Mouse (Mus musculus) megakaryocyte progenitor cell, adult 5-6 weeks (primary cell): ENCODE measurements around the gene Nrbf2. TPM values are rescaled to one million over a fixed set of nuclear protein-coding genes. Genes with fewer than 3 reads are reported as not detected.

Experiments used
- ATAC-seq: replicated peaks from 2 replicates; pipeline ENCODE4 v1.8.0; 2016; ENCODE audit warnings: mild to moderate bottlenecking, moderate TSS enrichment, inconsistent platforms; ENCODE audit not compliant: poor library complexity
- total RNA-seq, 2 experiments: library from RNA; stranded (forward) in 1 of 2; stranded (reverse) in 1 of 2; fragments of 157-497, 149-512 nt in 1 of 2; fragments of 200-1000 nt in 1 of 2; gene quantifications; 2 replicates each; pipeline versions ENCODE4 v1.2.3 to v1.2.4; 2015 to 2017

Gene Nrbf2
- total RNA-seq, 2 experiments from 2014 or later: 13.2 to 33.6 TPM

DNA sequence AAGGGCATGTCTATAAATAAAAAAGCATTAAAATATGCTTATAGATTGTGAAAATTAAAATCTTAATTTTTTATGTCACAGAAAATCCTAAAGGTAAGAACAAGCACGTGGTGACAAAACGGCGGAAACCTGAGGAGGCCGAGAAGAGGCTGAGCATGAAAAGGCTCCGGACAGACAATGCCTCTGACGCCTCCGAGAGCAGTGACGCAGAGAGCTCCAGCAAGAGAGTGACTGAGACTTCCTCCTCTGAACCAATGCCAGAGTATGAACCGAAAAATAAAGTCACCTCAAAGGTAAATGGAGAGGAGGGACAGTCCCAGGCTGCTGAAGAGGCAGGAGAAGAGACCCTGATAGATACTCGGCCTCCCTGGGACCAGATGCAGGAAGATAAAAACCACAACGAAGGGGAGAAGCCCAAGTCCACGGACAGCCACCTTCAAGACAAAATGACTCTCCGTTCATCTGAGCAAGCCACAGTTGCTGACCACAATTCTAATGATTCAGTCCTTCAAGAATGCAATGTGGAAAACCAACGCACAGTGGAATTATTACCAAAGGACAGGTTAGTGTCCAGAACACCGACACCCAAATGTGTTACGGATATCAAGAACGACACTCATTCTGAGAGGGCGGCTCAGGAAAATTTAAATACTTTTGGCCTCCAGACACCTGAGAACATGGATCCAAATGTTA is 66.1 kb downstream of the Nrbf2 start:
- no peak for ATAC-seq

DNA sequence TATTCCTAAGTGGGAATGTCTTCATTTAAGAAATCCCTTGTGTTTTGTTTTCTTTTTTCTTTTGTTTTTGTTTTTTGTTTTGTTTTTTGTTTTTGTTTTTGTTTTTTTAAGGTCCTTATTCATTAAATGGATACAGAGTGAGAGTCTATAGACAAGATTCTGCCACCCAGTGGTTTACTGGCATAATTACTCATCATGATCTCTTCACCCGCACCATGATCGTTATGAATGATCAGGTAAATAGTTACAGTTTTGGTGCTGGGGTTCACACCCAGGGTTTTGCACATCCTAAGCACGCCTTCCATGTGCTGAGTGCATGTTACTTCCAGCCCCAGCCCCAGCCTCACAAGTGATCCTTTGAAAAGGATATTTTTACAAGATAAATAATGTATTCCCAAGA is 68.2 kb downstream of the Nrbf2 start:
- ATAC-seq: no peak

Other genes with a start within 250 kb of the Nrbf2 start
- 82.6 and 124 TPM in 2 replicates for gene Jmjd1c, start 189.2 kb downstream of the Nrbf2 start, total RNA-seq (2015)
- 49.5 and 79.8 TPM in 2 replicates for gene Jmjd1c, start 189.2 kb downstream of the Nrbf2 start, total RNA-seq (2017)
- 25.3 and 28.7 TPM in 2 replicates for gene Reep3, start 188.4 kb downstream of the Nrbf2 start, total RNA-seq (2015)
- gene Reep3, start 188.4 kb downstream of the Nrbf2 start, total RNA-seq (2017): 12.1 and 12.2 TPM in 2 replicates